Mouse (Mus musculus) embryonic stem cell, embryonic (primary cell): ENCODE measurements around the gene Pnpla1.
"Not testable (repeated sequence)": the region's sequence is repeated elsewhere in the genome, so short reads cannot be mapped to it uniquely, and the experiment has no call there.

Source experiments
- CTCF ChIA-PET, 4 experiments: fragments of 300-600 bp in 2 of 4; fragments of 350-600 bp in 2 of 4; sonication (Branson Sonifier 250); formaldehyde crosslinking; loops; one replicate each; lab custom pipeline; 2022; ENCODE audit warnings: inconsistent platforms in 2 of 4; lab: Charles Lee
- POLR2A ChIA-PET, 4 experiments: fragments of 300-600 bp in 2 of 4; fragments of 350-600 bp in 2 of 4; sonication (Branson Sonifier 250); formaldehyde crosslinking; loops; one replicate each; lab custom pipeline; 2022; ENCODE audit warnings: antibody characterized with exemption in 4 of 4, inconsistent platforms in 1 of 4; lab: Charles Lee

Gene Pnpla1

DNA sequence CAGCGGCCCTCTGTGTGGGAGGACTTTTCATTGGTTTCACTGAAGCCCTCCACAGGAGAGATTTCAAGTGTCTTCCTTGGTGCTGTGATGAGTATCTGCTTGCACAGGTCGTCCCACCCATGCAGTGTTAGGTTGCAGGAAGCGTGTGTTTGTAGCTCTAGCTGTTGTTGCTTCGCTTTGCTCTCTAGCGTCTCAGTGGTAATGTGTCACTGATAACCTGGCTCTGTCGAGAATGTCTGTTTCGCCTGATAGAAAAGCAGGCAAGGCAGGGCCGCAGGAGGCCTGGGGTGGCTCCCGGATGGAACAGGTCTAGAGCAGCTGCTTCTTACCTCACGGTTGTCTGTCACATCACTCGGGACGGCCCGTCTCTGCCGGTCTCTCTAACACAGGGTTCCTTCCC, 29.1 kb upstream of the Pnpla1 start:
- POLR2A ChIA-PET = interaction anchor here in 3 of 4 experiments (0.6 to 1.6 kb wide), 4 partner anchors 12 to 63 kb away, joined by 3 to 4 read pairs (median 4); no protein-coding TSS in a partner anchor
- CTCF ChIA-PET = no interaction called here

DNA sequence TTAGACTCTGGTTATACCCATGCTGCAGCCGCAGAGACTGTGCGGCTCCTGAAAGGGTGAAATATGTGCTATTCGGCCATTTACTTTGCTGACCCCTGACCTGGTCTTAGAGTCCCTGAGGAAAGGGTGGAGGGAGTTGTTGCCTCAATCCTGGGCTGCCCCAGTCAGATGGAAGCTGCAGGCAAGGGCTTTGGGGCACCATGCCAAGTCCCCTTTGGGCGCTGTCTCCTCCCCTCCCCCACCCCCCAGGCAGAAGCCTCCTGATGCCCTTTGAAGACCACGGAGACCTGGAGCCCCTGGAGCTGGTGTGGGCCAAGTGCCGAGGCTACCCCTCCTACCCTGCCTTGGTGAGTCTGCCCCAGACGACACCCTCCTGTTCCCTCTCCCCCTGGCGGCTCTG, 27.1 kb upstream of the Pnpla1 start:
- ChIA-PET POLR2A (interaction anchor here in 3 of 4 experiments (0.6 to 1.7 kb wide), 9 partner anchors 16 to 319 kb away, joined by 3 to 5 read pairs (median 3); no protein-coding TSS in a partner anchor), CTCF (interaction anchor here in 1 of 4 experiments (1.4 kb wide), 1 partner anchor 46 kb away, joined by 4 read pairs; no protein-coding TSS in a partner anchor)

DNA sequence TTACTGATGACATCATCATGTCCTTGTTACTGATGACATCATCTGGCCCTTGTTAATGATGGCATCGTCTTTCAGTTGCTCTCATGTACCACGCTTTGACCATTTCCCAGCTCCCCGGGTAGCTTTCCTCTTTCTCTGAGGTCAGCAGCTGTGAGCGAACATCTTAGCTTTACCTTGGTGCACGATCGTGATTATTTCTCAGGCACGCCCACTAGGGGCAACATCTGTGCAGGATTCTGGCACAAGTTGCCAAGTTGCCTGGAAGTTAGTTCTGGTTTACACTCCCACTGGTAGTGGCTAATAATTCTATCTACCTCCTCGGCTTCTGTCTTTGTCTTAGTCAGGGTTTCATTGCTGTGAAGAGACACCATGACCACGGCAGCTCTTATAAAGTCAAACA, 26.2 kb upstream of the Pnpla1 start:
- CTCF ChIA-PET = interaction anchor here in 3 of 4 experiments (0.5 to 1.4 kb wide), 5 partner anchors 9 to 380 kb away, joined by 3 to 4 read pairs (median 3); no protein-coding TSS in a partner anchor
- POLR2A ChIA-PET = interaction anchor here in 3 of 4 experiments (0.7 to 2.0 kb wide), 11 partner anchors 10 to 94 kb away, joined by 3 to 9 read pairs (median 3); no protein-coding TSS in a partner anchor

DNA sequence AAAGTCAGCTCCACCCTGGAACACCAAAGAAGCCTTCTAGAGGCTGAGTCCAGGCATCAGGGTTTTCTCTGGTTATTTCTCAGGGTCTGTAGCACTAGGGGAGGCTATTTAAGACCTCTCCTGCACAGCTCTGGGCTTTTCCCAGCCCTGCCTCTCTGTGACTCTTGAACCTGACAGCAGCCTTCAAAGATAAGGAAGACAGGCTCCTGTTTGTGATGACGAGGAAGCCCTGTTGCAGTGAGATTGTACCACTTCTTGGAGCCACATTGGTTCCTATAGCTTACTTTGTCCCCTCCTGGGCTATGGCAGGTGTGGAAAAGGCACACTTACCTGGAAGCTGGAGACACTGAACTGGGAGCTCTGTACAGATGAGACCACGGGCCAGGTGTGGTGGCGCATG, 25.3 kb upstream of the Pnpla1 start:
- CTCF ChIA-PET = interaction anchor here in 2 of 4 experiments (0.5 to 1.2 kb wide), 3 partner anchors 10 to 800 kb away, joined by 3 to 8 read pairs (median 5); no protein-coding TSS in a partner anchor
- POLR2A ChIA-PET = interaction anchor here (0.6 to 2.8 kb wide), 11 partner anchors 8 to 35 kb away, joined by 3 to 18 read pairs (median 4); partner anchors contain the start of gene Brpf3 (in 1 of the 4)

DNA sequence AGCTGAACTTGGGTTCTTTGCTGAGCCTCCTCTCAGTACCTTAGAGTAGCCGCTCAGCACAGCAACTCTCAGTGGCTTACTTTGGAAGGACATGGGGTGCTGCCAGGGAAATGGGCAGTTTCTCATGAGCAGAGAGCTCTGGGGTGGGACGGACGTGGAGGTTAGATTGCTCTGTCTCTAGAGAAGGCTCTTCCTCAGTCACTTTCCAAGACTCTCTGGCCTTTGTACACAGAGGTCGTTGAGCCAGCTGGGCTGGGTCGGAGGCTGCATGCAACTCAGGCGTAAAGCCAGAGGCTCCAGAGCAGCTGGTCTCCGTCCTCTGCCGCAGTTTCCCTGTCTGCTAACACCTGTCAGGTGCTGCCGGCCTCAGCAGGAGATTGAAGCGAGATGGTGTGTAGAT, 23.5 kb upstream of the Pnpla1 start:
- POLR2A ChIA-PET = interaction anchor here in 3 of 4 experiments (0.6 to 4.6 kb wide), 21 partner anchors 10 to 688 kb away, joined by 3 to 26 read pairs (median 5); partner anchors contain the start of genes Brpf3 (in 1 of the 3), Mapk14 (in 1 of the 3) and Srsf3 (in 1 of the 3)

DNA sequence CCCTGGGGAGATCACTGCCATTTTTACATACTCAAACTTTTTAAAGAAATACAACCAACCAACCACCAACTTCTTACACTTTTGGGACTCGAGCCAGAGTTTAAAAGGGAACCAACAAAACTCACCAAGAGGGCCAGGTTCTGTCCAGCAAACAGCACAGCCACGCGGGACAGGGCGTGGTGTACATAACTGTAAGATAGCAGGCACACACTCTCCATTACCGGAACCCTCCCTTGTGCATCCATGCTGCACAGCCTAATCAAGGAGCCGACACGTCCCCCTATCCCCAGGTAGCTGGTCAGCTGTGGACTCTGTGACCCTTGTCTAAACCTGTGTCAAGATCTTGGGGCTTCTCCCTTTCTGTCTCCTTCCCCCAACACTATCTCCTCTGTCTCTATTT, 20.4 kb upstream of the Pnpla1 start:
- ChIA-PET CTCF (no interaction called here), POLR2A (interaction anchor here in 1 of 4 experiments (1.7 to 4.6 kb wide), 2 partner anchors 11 to 40 kb away, joined by 8 to 26 read pairs; no protein-coding TSS in a partner anchor)

More for the DNA sequence above, 23.5 kb upstream of the Pnpla1 start:
- CTCF ChIA-PET = interaction anchor here in 3 of 4 experiments (0.6 to 1.6 kb wide), 11 partner anchors 12 to 926 kb away, joined by 3 to 8 read pairs (median 4); no protein-coding TSS in a partner anchor

DNA sequence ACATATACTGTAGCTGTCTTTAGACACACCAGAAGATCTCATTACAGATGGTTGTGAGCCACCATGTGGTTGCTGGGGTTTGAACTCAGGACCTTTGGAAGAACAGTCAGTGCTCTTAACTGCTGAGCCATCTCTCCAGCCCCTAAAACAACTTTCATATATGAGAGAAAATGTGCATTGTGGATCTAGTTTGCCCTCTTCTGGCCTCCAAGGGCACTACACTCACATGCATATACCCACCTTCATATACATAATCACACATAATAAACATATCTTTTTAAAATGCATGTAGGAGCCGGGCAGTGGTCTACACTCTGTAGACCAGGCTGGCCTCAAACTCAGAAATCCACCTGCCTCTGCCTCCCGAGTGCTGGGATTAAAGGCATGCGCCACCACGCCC, 16.3 kb upstream of the Pnpla1 start:
- POLR2A ChIA-PET = interaction anchor here in 2 of 4 experiments (1.1 to 1.4 kb wide), 2 partner anchors 18 to 56 kb away, joined by 3 to 6 read pairs; no protein-coding TSS in a partner anchor
- CTCF ChIA-PET = not testable (repeated sequence)

DNA sequence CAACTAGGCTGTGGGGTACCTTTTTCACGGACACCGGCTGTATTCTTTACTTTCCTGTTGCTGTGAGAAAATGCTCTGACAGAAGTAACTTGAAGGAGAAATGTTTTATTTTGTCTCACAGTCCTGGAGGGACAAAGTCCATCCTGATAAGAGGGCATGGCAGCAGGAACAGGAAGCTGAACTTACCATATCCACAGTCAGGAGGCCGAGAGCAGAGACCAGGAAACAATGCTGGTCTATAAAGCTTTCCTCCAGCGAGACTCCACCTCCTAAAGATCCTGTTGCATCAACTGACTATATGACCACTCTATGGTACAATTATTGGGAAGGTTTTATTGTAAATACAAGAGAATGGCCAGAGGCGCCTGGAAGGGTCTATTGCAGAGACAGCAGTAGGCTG, 14.5 kb upstream of the Pnpla1 start:
- CTCF ChIA-PET = no interaction called here
- POLR2A ChIA-PET = no interaction called here

DNA sequence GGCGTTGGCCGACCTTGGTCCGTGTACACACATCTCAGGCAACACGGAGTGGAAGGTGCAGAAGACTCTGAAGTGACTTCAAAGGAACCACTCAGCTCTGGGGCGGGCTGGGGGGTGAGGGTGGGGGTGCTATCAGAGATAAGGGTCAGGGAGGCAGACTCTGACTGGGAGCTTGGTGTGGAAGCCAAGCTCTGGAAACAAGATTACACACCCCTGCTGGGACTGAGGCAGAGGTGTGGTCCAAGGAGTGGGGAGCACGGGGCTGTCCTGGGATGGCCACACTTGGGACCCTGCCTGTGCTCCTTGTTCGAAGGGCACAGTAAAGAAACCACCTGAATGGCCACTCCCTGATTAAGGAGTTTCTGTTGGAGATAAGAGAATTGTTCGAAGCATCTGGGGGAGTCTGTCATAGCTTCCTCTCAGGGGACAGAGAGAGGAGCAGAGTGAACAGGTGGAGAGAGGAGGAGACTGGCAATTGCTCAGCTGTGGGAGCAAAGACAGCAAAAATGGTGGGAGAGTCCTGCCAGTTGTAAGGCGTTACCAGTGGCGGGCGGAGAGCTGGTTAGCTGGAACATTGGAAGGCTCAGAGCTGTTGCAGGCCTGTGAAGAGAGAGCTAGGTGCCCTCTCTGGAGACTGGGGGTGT, 11.1 kb upstream of the Pnpla1 start:
- ChIA-PET POLR2A (interaction anchor here (0.5 to 1.3 kb wide), 11 partner anchors 11 to 429 kb away, joined by 3 to 4 read pairs (median 3); partner anchors contain the start of gene Srsf3 (in 1 of the 4)), CTCF (interaction anchor here (0.5 to 2.2 kb wide), 8 partner anchors 11 to 309 kb away, joined by 3 to 8 read pairs (median 3); no protein-coding TSS in a partner anchor)

DNA sequence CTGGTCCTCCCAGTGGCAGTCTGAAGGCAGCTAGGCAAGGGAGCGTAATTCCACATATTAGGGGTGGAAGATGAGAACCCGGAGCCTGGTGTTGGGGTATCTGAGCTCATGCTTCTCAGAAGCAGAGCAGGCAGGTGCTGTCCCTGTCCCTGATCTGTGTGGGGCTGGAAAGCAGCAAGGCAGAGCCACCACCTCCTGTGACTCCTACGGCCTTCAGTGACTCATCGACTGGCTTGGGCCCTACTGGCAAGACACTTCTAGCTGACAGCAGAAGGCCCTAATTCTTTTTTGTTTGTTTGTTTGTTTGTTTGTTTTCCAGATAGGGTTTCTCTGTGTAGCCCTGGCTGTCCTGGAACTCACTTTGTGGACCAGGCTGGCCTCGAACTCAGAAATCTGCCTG, 7.7 kb upstream of the Pnpla1 start:
- ChIA-PET CTCF (interaction anchor here in 1 of 4 experiments (1.3 kb wide), 1 partner anchor 26 kb away, joined by 4 read pairs; no protein-coding TSS in a partner anchor), POLR2A (interaction anchor here in 1 of 4 experiments (0.9 kb wide), 1 partner anchor 50 kb away, joined by 3 read pairs; no protein-coding TSS in a partner anchor)

DNA sequence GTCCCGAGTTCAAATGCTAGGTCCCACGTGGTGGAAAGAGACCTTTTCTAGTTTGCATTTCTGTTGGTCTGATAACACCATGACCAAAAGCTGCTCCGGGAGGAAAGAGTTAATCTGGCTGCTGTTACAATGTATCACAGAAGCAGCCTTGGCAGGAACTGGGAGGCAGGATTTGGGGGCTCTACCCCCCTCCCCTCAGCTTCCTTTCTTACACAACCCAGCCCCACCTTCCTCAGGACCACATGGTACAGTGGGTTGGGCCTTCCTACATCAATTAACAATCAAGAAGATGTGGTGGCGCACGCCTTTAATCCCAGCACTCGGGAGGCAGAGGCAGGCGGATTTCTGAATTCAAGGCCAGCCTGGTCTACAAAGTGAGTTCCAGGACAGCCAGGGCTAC, 3.8 kb upstream of the Pnpla1 start:
- POLR2A ChIA-PET = interaction anchor here in 3 of 4 experiments (0.6 to 3.2 kb wide), 6 partner anchors 20 to 52 kb away, joined by 3 to 11 read pairs (median 4); no protein-coding TSS in a partner anchor
- CTCF ChIA-PET = interaction anchor here in 3 of 4 experiments (0.6 to 3.2 kb wide), 11 partner anchors 16 to 1271 kb away, joined by 3 to 23 read pairs (median 3); no protein-coding TSS in a partner anchor

DNA sequence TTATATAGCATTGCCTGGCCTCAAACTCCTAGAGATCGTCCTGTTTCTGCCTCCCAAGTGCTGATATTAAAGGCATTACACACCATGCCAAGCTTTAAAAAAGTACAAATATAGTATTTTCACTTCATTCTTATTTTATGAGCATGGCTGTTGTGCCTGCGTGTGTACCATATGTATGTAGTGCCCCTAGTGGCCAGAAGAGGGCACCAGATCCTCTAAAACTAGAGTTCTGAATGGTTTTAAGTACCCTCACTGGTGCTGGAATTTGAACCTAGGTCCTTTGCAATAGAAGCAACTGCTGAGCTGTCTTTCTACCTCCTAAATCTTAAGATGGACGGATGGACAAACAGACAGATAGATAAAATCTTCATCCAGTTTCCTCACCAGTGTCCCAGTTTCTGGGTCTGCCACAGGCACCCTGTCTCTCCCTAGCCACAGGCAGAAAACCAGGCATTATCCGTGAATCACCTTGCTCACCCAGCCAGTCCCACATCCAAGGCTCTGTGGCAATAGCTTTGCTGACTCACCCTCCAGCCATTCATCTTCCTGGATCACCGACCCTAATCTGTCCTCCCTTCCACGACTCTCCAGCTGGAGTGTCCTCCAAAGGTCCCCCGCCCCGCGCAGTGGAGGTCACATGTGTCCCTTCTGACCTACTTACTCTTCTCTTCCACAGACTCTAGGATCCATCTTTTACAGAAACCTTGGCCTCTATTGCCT, 2.9 kb upstream of the Pnpla1 start:
- ChIA-PET CTCF (interaction anchor here (0.6 to 3.2 kb wide), 14 partner anchors 15 to 211 kb away, joined by 3 to 23 read pairs (median 4); no protein-coding TSS in a partner anchor), POLR2A (interaction anchor here (0.5 to 3.2 kb wide), 20 partner anchors 10 to 1227 kb away, joined by 3 to 11 read pairs (median 4); no protein-coding TSS in a partner anchor)

DNA sequence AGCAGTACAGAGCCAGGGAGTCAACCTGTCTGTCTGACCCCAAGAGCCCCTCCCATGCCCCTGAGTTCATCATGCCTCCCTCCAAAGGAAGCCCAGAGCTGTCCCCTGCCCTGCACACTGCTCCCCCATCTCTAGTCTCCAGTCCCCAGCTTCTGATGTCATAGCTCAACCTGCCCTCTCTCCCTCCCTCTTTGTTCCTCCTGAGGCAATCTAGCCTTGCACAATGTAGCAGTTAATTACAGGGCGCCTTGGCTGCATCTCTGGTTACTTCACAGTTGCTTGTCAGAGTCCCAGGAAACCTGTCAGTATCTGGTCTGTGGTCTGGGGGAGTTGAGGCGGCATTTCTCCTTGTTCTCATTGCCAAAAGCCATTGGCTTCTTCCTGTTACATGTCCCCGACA, 2.2 kb upstream of the Pnpla1 start:
- CTCF ChIA-PET = interaction anchor here (0.6 to 3.2 kb wide), 11 partner anchors 20 to 447 kb away, joined by 3 to 23 read pairs (median 4); no protein-coding TSS in a partner anchor
- POLR2A ChIA-PET = interaction anchor here in 3 of 4 experiments (0.6 to 3.2 kb wide), 14 partner anchors 10 to 406 kb away, joined by 3 to 11 read pairs (median 4); no protein-coding TSS in a partner anchor

DNA sequence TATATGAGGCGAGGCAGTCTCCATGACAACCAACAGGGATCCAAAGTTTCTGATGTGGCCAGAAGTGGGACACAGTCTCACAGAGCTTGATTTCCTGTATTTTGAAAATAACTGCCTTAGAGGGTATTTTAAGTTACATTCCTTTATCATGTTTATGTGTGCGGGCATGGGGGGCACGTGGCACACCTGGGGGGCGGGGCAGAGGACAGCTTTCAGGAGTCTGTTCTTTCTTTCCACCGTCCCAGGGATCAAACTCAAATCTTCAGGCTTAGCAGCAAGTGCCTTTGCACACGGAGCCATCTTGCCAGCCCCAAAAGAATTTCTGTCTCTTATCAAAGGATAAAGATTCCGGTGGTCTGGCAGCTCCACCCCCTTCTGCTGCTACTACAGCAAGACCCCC, 5.7 kb downstream of the Pnpla1 start:
- CTCF ChIA-PET = interaction anchor here in 1 of 4 experiments (1.2 to 2.1 kb wide), 2 partner anchors 13 to 16 kb away, joined by 3 to 5 read pairs; no protein-coding TSS in a partner anchor
- POLR2A ChIA-PET = interaction anchor here in 2 of 4 experiments (0.6 to 1.3 kb wide), 2 partner anchors 32 to 538 kb away, joined by 4 read pairs; no protein-coding TSS in a partner anchor

DNA sequence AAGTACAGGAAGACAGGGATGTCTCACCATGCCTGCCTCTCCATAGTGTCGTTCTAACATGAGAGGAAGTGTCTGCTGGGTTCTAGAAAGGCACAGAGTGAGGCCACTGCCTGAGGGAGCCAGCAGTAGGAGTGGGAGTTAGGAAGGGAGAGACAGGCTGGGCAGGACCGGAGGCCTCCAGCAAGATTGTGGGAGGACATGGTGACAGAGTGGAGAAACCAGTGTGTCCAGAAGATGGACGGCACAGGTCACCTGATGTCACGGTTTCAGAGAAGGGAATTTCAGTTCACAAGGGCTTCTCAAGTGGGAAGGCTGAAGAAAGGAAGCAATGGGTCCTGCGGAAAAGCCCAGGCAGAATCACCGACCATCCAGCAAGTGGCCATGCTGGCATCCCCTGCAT, 6.3 kb downstream of the Pnpla1 start:
- ChIA-PET CTCF (no interaction called here), POLR2A (interaction anchor here in 1 of 4 experiments (1.3 kb wide), 1 partner anchor 32 kb away, joined by 4 read pairs; no protein-coding TSS in a partner anchor)

DNA sequence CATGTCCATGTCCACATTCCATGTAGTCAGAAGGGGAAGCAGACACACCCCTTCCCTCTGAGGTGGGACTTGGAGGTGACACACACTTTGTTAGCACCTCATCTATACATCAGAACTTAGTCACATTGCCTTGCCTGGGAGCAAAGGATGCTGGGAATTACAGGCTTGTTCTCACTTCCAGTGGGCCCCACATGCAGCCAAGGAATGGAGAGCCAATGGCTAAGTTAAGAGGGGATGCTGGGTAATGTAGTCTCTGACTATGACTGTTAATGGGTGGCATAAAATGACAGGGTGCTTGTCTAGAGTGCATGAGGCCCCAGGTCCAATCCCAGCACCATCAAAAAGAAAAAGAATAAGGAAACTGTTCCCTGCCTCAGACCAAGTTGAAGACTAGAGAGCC, 8.7 kb downstream of the Pnpla1 start:
- CTCF ChIA-PET = no interaction called here
- POLR2A ChIA-PET = no interaction called here

DNA sequence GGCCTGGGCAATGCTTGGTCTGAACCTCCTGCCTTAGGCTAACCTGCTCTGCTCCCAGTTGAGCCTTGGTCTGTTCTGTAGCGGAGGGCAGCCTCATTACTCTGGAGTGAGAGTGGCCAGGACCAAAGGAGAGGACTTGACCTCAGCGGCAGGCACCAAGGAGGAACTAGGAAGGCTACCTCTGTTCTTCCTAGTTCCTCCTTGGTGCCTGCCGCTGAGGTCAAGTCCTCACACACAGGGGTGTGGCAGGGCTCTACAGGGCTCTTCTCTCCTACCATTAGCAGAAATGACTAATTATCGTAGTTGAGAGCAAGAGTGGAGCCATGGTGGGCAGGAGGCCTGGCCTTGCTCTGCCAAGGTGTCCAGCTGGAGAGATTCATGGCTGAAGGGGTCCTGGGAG, 9.2 kb downstream of the Pnpla1 start:
- ChIA-PET POLR2A (interaction anchor here in 1 of 4 experiments (0.8 kb wide), 1 partner anchor 8 kb away, joined by 3 read pairs; no protein-coding TSS in a partner anchor), CTCF (interaction anchor here in 1 of 4 experiments (0.6 kb wide), 1 partner anchor 77 kb away, joined by 3 read pairs; no protein-coding TSS in a partner anchor)
